Mouse (Mus musculus) C2C12 (cell line): ENCODE data around the gene Mrpl16.
A peak's percentile ranks its signal among the peaks of the same experiment; 100 is the strongest.

ENCODE experiments used
- CEBPB ChIP-seq: IDR thresholded peaks from one replicate; pipeline ENCODE4 v1.6.1; 2011; ENCODE audit warnings: low read depth, mild to moderate bottlenecking, control low read depth, moderate library complexity
- CTCF ChIP-seq: IDR thresholded peaks from one replicate; pipeline ENCODE4 v1.5.1; 2011; ENCODE audit not compliant: control insufficient read depth, insufficient read depth, insufficient read length
- MAX ChIP-seq: IDR thresholded peaks from one replicate; pipeline ENCODE4 v1.6.1; 2011; ENCODE audit warnings: mild to moderate bottlenecking, control low read depth
- MYOD1 ChIP-seq: IDR thresholded peaks from one replicate; pipeline ENCODE4 v1.6.1; 2011; ENCODE audit warnings: low read depth; ENCODE audit not compliant: control insufficient read depth, insufficient read length
- USF1 ChIP-seq: IDR thresholded peaks from one replicate; pipeline ENCODE4 v1.6.1; 2011; ENCODE audit warnings: low read depth, mild to moderate bottlenecking, control low read depth, moderate library complexity

- TF ChIP-seq CTCF (peak; percentile 35), USF1 (no peak), MYOD1 (no peak), CEBPB (no peak), MAX (no peak)
Observed at GRCm38 (mm10) chr19:11819800-11820199, 49.6 kb downstream of the Mrpl16 start.
